Mouse (Mus musculus): ENCODE measurements around the gene Dennd5b.
"Not testable (repeated sequence)": the region's sequence is repeated elsewhere in the genome, so short reads cannot be mapped to it uniquely, and the experiment has no call there.

The Dennd5b gene

GRCm38 (mm10) chr6:148946881-148947405 is 154.5 kb downstream of the Dennd5b start:
- DNase-seq (ENCODE audit: low spot score) = no peak

GRCm38 (mm10) chr6:148946409-148946742 is 155.1 kb downstream of the Dennd5b start, which contains the start of gene Sinhcaf:
TSS of gene Sinhcaf (minus strand) at chr6:148946467.
- DNase-seq (ENCODE audit: low spot score) = peak; percentile 99

- DNase-seq (ENCODE audit: low spot score) = peak; percentile 52
These were observed 155.7 kb downstream of the Dennd5b start for GRCm38 (mm10) chr6:148945509-148946408.

- peak; percentile 68 for DNase-seq (ENCODE audit: low spot score)
These were observed 156.5 kb downstream of the Dennd5b start for GRCm38 (mm10) chr6:148944767-148945508.

GRCm38 (mm10) chr6:148944344-148944766 is 157.1 kb downstream of the Dennd5b start:
- no peak for DNase-seq (ENCODE audit: low spot score)

- no peak for DNase-seq (ENCODE audit: low spot score)
These were observed 157.8 kb downstream of the Dennd5b start for GRCm38 (mm10) chr6:148943695-148944094.

- DNase-seq (ENCODE audit: low spot score) = no peak
These were observed 159.1 kb downstream of the Dennd5b start for GRCm38 (mm10) chr6:148942406-148942805.

GRCm38 (mm10) chr6:148941880-148942279 is 159.6 kb downstream of the Dennd5b start:
- DNase-seq (ENCODE audit: low spot score) = no peak

- not testable (repeated sequence) for DNase-seq (ENCODE audit: low spot score)
These were observed 161.1 kb downstream of the Dennd5b start for GRCm38 (mm10) chr6:148940383-148940782.

Measured in ovary, postnatal 36 days (tissue).